Mouse (Mus musculus) megakaryocyte, adult 5-6 weeks (primary cell): ENCODE measurements at regions not wholly inside any gene's neighbourhood (a gene's known extent, or its start where the extent isn't known, plus 50 kb on each side); places are given as distances from the start of the nearest gene placed in this dataset.

ENCODE experiments used
- ATAC-seq: 2 replicates; pipeline ENCODE4 v1.8.0; 2016; ENCODE audit warnings: mild to moderate bottlenecking, inconsistent platforms; ENCODE audit not compliant: poor library complexity, severe bottlenecking

DNA sequence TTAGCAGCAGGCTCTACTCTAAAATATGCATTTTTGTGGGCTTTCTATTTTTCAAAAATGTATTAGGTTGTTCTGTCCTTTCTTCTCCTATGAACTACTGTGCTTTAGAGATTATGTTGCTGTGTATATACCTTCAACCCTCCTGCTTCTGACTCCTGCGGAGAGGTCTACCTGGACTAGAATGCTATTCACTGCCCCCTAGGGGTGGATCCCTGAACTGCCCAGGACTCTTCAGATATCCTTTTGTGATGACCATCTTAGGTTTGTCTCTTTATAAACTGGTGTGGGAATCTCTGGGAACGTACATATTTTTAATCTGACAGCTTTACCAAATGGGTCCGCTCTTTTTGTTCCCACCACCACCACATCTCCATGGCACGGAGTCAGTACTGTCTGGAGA, 168.4 kb downstream of the Arrdc4 start:
- ATAC-seq = peak; percentile 47; the same call in 1 of the 2 replicates

DNA sequence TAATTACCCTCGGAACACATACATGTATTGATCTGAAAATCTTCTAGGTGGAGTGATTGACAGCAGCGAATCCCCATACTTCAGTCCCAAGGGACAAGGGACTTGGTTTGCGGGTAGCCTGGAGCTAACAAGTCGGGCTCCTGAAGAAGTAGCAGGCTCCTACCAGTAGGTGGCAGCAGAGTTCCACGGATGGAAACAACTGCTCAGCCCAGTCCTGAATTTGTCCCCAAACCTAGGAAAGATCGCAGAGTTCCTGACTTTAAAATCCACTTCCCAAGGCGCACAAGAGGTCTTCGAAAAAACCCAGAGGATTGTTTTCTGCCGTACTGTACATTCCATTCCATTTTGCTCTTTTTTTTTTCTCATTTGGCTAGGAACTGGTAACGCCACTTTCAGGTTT, 169.4 kb downstream of the Arrdc4 start:
- ATAC-seq = peak; percentile 91

DNA sequence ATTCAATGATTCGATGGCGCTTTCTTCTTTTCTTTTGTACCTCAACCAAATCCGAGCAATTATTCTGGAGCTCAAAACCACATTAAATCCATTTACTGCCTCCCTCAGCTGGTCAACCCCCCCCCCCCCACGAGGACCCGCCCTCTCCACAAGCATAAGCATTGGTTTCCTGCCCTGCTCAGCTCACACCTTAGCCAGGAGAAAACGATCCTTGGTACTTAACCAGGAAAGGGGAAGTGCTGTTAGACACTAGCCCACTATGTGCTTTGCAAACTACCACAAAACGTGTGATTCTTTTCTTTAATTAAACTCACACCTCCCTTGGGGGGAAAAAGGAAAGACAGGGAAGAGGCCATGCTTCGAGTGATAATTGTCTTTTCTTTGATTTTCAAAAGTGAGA, 169.8 kb downstream of the Arrdc4 start:
- 0 out of 2 replicates have a peak, but pooled peaks have one; percentile 41 for ATAC-seq

DNA sequence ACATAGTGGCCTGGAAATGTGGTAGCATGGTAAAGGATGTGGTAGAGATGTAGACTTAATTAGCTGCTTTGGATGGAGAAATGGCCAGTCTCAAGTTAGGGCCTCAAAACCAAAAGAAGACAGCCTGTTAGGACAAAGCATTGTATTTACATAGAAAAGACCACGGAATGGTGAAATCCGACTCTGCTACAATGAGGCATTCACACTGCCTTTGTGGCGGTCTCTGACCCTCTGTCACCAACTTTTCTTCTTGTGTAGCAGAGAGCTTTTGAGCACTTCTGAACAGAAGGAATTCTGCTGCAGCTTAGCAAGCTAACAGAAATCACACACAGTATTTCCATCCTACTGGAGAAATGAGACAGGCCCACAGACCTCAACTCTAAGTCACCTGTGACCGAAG, 177.7 kb downstream of the Arrdc4 start:
- no peak for ATAC-seq

DNA sequence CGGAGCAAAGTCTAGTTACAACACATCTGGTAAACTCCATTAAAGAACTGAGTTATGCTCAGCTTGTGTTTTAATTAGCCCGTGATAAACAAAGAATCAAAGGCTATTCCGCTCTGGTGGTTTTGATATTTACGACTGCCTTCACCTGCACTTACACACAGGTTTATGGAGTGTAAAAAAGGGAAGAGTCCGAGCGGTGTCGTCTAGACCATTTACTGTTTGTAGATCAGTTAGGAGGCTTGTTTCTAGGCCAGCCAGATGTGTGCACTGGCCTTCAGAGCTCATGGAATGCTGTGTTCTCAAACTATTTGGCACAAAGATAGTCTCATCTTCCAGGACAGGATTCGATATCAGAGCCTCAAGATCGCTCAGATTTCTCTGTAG, 180.9 kb downstream of the Arrdc4 start:
- ATAC-seq = no peak

DNA sequence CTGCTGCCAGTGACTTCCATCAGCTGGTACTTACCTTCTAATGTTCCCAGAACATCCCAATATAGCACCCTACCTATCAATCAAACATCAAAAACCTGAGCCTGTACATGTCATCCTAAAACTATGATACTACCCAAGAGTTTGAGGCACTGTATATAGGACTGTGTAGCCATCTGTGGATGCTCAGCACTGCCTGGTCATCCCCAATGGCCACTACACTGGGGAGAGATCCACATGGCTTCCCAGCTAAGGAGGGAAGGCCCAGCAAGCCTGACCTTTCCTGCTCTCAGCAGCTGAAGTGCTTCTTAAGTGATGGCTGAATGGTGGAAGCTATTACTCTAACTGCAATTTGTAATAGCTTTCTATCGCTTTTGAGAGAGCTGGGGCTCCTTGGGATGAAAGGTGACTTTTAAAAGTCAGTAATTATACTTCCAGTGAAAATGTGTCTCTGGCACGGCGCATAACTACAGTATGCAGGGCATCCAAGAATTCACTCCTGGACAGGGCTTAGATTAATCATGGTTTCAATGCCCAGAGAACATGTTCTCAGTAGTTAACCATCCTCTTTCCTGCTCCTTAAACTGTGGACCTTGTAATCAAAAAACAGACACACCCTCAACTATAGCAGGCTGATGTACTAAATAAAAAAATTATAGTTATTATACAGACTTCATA, 181.5 kb downstream of the Arrdc4 start:
- ATAC-seq = no peak

DNA sequence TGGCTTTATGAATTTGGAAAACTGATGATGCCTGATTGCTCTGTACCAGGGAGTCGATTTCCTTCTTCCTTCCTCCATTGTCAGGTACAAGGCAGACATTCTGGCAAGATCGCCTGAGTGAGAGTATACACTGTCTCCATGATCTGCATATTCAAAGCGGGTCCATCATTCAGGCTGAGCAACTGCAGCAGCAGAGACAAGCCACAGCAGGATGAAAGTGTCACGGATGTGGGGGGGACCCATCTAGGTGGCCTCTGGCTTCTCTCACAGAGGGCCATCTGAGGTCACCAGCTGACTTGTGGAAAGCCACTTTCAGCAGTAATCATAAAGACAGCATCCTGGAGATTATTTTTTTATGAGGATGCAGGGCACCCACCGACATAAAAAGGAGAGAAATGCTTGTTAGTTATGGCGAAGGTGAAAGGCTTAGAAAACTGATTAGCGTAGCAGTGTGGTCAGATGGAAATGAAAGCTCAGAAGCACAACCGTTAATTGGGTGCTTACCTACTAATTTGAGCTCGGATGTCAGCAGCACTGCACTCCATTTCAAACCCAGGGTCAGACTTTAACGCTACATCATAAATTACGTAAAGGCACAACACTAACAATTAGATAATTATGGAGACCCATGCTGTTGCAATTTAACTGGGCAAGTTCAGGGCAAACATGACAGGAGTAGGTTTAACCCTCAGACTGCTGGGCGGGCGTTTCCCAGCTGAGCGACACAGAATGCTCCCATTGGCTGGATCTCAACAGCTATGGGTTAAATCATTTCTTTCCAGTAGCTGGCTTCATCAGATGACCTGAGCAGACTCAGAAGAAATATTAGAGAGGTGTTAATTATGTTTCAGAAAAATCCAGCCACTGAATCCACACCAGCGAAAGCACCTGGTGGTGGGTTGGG, 189.3 kb downstream of the Arrdc4 start:
- ATAC-seq = no peak

DNA sequence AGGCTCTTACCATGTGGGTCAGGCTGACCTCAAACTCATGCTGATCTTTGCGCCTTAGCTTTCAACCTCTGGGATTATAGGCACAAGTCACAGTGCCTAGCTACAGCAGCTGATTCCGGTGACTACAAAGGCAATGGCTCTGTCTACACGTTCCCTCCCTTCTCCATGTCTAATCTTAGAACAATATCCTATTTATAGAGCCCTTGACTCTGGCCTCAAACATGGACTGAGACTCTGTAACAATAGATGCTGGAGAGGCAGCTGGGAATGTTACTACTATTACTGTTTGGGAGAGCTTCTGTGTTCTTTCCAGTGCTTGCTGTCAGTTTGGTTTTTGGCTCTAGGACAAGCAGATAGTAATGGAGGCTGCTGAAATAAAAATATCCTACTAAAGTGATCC, 198.7 kb downstream of the Arrdc4 start:
- no peak for ATAC-seq

DNA sequence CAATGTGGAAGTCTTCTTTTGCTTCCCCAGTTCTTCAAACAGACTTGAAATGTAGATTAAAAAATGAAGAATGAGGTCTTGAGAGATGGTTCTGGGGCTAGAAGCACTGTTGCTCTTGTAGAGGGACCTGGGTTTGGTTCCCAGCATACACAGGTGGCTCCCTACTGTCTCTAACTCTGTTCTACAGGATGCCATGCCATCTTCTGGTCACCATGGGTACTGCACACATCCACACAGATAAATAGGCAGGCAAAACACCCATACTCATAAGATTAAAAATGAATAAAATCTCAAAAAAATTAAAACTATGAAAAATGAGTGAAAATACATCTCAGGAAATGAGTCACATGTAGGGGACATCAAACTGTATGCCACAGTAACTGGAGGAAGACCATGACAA, 200.9 kb downstream of the Arrdc4 start:
- ATAC-seq = no peak

DNA sequence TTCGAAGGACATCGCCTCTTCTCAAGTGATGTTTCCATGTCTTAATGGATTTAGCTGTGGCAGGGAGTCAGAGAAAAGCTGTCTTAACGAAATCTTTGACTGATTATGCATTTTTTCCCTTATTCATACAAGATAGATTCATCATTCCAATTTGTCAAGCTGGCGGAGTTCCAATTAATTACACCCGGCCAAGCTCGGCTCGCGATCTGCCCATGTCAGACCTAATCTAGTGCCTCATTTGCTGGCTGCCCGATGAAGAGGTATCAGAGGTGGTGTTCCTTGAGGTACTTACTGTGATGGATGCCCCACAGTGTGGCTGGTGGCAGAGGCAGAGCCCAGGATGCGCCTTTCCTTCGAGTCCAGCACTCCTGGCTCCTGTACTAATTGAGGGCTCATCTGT, 204.9 kb downstream of the Arrdc4 start:
- no peak for ATAC-seq

DNA sequence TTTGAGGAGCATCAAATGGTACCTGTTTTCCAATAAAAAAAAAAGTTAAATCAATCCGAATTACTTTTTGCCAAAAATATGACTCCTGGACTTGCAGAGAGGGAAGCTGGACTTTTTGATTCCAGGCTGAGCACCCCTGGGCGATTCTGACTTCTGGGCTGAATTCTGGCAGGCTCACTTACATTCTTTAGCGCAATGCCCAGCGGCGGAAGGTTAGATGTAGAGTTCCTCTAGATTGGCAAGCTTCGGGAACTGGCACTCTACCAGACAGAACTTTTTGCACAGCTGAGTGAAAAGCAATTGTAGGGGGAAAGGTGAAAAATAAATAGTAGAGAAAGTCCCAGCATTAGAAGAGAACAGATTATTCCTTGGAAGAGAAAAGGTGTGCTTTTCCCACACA, 235.5 kb downstream of the Fam169b start:
- ATAC-seq = no peak

DNA sequence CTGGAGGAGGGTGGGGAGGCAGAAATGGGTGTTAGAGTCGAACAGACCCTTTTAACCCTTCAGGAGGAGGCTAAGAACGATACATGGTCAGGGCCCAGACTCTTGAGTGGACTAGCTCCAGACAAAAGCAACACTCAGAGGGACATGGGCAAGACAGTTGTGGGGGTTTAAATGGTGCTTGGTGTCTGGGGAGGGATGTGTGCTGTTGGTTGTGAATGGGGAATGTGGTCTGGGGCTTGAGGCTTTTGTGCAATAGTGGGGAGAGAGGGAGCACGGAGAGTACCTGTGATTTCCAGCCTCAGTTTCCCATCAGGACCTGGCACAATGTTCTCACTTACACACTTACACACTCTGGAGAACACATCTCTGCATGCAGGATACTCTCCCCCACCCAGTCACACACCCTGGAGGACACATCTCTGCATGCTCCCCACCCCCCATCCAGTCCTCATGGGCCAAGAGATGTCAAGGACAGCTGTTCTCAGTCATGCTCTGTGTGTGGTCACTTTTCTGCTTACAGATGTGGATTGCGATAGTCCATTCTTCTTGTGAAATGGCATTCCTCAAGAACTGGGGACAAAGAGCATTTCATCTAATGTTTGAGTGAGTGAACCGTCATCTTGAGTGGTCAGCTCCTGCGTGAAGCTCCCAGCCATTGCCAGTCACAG, 217.6 kb downstream of the Fam169b start:
- no peak for ATAC-seq

DNA sequence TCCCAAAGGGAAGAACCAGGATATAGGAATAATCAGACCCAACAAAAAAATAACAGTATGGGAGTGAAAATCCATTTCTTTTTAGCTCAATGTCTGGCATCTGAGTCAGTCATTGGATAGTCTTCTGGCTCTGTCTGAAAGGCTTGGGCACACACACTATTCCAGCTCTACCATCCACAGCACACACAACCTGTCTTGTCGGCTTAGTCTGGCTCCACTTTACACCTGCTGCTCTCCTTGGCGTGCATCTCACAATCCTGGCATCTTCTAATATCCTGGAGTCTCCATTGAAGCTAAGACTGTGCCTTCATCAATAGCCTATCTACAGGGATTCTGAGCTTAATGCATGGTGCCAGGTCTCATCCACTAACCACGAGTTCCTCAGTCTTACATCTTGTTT, 213.0 kb downstream of the Fam169b start:
- no peak for ATAC-seq

DNA sequence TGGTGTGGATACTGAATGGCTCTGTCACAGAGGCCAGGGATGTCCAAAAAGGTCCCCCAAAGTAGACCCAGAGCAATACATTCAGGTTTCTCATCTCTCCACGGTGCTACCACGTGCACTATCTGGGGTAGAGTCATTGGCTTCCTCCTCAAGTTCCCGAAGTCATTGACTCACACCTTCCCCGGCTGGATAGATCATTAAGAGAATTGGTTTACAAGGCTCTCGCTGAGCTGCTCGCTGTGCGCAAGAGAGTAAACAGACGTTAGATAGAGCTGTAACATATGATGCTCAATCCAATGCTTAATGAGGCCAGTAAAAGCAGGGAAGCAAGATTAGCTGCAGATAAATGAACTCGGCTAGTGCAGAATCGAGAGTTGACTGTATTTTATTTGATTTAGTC, 208.9 kb downstream of the Fam169b start:
- no peak for ATAC-seq

DNA sequence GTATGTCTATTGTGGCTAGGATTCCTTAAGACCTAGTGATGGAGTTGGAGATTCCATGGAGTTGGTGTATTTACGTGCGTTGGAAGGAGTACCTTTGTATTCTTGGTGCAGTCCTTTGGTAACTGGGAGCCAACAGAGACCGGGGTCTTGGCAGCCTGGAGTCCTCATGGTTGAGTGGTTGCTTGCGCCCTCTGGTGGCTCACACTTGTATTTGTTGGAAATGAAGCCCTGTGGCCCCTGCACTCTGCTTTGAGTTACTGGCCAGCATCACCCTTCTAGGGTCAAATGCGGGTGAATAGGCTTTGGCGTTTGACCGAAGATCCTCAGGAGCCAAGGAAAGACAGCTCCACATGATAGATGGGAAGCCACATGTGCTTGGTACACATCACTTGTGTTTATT, 207.1 kb downstream of the Fam169b start:
- ATAC-seq = no peak

DNA sequence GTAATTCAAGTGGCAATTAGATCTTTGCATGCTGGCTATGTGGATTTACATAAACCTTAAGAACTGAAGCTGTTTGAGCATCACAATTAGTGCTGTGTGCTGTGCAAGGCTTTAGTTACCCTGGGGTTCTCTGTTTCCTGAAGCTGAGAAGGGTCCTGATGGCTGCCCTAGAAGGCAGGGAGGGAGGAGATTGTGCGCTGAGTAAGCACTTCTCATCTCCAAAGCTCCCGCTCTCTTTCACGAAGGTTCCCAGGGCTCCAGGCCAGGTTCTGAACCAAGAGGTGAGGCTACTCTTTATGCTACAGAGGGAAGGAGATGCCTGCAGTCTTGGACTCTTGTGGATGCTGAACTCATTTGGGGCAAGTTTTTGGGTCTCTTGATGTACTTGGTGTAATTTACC, 206.7 kb downstream of the Fam169b start:
- ATAC-seq = no peak

DNA sequence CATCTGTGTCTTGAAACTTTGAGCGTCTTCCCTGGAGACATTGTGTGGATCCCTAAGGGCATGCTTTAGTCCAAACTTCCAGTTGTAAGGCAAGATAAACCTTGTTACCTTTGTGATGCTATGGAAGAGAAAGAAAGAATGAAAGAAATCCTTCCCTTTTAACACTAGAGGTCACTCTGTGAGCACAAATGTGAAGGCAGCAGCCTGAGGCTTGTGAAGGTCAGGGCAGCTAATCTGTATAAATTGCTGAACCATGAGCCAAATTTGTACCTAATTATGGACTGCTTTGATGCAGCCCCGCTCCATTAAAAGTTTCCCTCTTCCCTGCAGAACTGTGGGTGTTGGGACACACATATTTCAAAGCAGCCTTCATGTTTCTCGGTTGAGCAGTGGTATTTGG, 204.4 kb downstream of the Fam169b start:
- ATAC-seq = no peak

DNA sequence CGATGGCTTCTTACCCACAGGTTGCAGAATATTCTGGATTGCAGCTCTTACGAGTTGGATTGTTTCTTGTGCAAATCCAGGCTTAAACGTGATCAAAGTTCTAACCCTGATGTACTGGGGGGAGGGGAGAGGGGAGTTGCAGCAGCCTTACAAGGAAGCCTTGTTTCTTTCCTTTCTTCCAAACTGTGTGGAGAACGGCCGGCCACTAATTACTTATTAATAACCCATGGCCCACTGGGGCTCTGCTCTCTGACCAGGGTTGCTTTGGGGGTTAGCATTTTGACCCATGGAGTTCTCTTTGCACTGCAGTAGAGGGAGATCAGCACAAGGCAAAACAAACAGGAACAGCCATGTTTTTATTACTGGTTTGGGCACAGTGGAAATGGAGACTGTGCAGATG, 199.2 kb downstream of the Fam169b start:
- ATAC-seq = no peak

DNA sequence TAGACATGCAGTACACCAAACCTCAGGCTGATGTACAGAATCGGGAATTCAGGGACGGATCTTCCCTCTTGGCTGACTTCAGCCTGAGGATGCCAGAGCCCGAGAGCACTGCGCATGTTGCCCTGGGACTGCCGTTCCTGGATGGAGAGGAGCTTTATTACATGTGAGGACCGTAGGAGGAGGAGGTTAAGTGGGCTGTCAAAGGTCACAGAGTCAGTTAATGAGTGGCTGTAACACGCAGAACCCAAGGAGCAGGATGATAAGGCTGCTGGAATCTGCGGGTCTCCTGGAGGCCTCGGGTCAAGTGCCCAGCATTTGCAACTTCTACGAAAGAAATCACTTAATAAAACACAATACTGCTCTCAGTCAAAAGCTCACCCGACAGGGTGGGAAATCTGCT, 197.3 kb downstream of the Fam169b start:
- ATAC-seq = no peak

DNA sequence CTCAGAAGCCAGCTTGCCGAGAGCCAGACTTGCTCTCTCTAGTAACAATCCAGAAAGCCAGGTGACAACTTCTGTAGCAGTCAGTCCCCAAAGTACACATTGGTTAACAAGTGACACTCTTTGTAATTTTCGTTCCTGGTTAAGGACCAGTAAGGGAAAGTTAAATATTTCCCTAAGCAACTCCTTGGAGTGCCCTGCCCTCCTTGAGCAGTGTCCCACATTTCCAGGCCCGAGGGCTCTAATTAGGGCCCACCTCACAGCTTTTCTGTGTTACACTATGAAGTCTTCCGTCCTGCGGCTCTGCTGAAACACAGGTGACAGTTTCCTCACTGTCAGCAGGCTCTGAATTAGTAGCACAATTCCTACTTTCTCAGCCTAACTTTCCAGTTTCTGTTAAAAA, 194.9 kb downstream of the Fam169b start:
- no peak for ATAC-seq

DNA sequence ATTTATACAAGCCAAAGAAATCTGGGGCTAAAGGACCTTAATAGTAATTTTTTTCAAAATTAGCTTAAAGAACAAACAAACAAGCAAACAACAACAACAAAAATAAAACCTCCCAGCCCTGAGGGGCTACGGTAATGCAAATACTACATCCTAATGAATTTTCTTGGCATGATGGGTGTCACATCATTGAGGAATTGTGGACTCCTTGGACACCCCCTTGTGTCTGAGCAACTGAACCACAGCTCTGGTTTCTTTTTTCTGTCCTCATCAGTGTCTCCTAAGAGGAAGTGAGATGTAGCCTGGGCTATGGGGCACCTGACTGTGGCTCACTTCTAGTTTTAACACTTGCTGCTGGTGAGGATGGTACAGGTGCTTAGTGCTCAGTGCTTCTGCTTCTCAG, 184.2 kb downstream of the Fam169b start:
- no peak for ATAC-seq

DNA sequence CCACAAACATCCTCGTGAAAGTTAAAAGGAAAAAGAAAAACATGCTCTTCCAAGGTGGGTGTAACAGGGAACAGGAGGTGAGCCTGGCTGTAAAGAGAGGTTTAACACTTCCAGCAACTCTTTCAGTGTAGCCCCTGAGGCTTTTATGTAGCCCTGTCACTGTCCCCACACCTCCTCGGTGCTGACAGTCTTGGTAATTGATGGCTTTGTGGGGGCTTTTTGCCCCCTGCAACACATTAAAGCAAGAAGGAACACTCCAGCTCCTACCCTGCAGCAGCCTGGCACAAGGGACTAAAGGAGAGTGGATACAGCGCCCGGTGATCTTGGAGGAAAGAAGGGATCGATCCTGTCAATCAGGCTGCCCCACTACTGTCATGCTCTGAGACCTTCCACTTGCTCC, 181.8 kb downstream of the Fam169b start:
- no peak for ATAC-seq
